Mouse (Mus musculus): ENCODE data around the gene Mettl27. TPM values are rescaled to one million over a fixed set of nuclear protein-coding genes. Genes with fewer than 3 reads are reported as not detected.

The Mettl27 gene
- polyA plus RNA-seq, 1 experiment from 2014 or later = 29.6 TPM

GRCm38 (mm10) chr5:134897596-134897995, 34.6 kb upstream of the Mettl27 start:
- Histone ChIP-seq H3K36me3 (ENCODE audit: insufficient read depth, low read length) (no peaks in the 10 kb centered on the region), H3K4me3 (ENCODE audit: low read length) (no peak overlapping the region), H3K4me2 (replicated peaks; ENCODE audit: low read depth, low read length) (no peak overlapping the region), H3K27ac (ENCODE audit: low read length) (no peak overlapping the region), H3K4me1 (ENCODE audit: insufficient read depth, low read length) (no peaks in the 10 kb centered on the region), H3K9ac (replicated peaks; ENCODE audit: low read length) (no peak overlapping the region), H3K27me3 (ENCODE audit: insufficient read depth, low read length) (no peaks in the 10 kb centered on the region), H3K9me3 (ENCODE audit: low read length) (no peaks in the 10 kb centered on the region)
- ATAC-seq (ENCODE audit: low FRiP score, low TSS enrichment) = no peak
- 60% methylated on average over 17 of the region's 17 CpGs for WGBS

- no peaks in the 10 kb centered on the region for H3K27me3 ChIP-seq (ENCODE audit: insufficient read depth, low read length)
- ATAC-seq (ENCODE audit: low FRiP score, low TSS enrichment) = peak; percentile 59; the same call in 1 of the 2 replicates
- H3K9ac ChIP-seq (replicated peaks; ENCODE audit: low read length) = no peak overlapping the region
- H3K4me3 ChIP-seq (ENCODE audit: low read length) = no peak overlapping the region
- H3K9me3 ChIP-seq (ENCODE audit: low read length) = no peaks in the 10 kb centered on the region
- no peaks in the 10 kb centered on the region for H3K36me3 ChIP-seq (ENCODE audit: insufficient read depth, low read length)
- no peak overlapping the region for H3K4me2 ChIP-seq (replicated peaks; ENCODE audit: low read depth, low read length)
- WGBS = 45% methylated on average over 12 of the region's 12 CpGs
- H3K27ac ChIP-seq (ENCODE audit: low read length) = no peak overlapping the region
- H3K4me1 ChIP-seq (ENCODE audit: insufficient read depth, low read length) = no peaks in the 10 kb centered on the region
Measured at GRCm38 (mm10) chr5:134901012-134901643, 31.0 kb upstream of the Mettl27 start.

- Histone ChIP-seq H3K9me3 (ENCODE audit: low read length) (no peaks in the 10 kb centered on the region), H3K4me1 (ENCODE audit: insufficient read depth, low read length) (no peaks in the 10 kb centered on the region), H3K27me3 (ENCODE audit: insufficient read depth, low read length) (no peaks in the 10 kb centered on the region), H3K27ac (ENCODE audit: low read length) (no peak overlapping the region), H3K9ac (replicated peaks; ENCODE audit: low read length) (no peak overlapping the region), H3K4me3 (ENCODE audit: low read length) (no peak overlapping the region), H3K4me2 (replicated peaks; ENCODE audit: low read depth, low read length) (no peak overlapping the region), H3K36me3 (ENCODE audit: insufficient read depth, low read length) (no peaks in the 10 kb centered on the region)
- no peak for ATAC-seq (ENCODE audit: low FRiP score, low TSS enrichment)
- WGBS = 74% methylated on average over 8 of the region's 8 CpGs
Measured at GRCm38 (mm10) chr5:134901644-134902027, 30.5 kb upstream of the Mettl27 start.

GRCm38 (mm10) chr5:134906633-134907032, 25.5 kb upstream of the Mettl27 start, which contains the start of gene Tmem270:
Gene Tmem270 (minus strand): TSS chr5:134906733.
- Histone ChIP-seq H3K27ac (ENCODE audit: low read length) (no peak within 1 kb of the TSS), H3K9ac (replicated peaks; ENCODE audit: low read length) (no peak within 1 kb of the TSS), H3K4me3 (ENCODE audit: low read length) (no peak within 1 kb of the TSS), H3K4me2 (replicated peaks; ENCODE audit: low read depth, low read length) (no peak within 1 kb of the TSS), H3K4me1 (ENCODE audit: insufficient read depth, low read length) (0 out of 2 replicates have a peak, but pooled peaks cover 3% of the 10 kb centered on the region), H3K27me3 (ENCODE audit: insufficient read depth, low read length) (no peaks in the 10 kb centered on the region), H3K9me3 (ENCODE audit: low read length) (no peaks in the 10 kb centered on the region), H3K36me3 (ENCODE audit: insufficient read depth, low read length) (no peaks in the 10 kb centered on the region)
- 0 out of 2 replicates have a peak, but pooled peaks have one; percentile 39 for ATAC-seq (ENCODE audit: low FRiP score, low TSS enrichment)
- WGBS = 91% methylated on average over 6 of the region's 6 CpGs

GRCm38 (mm10) chr5:134907135-134907534, 25.0 kb upstream of the Mettl27 start:
- no peaks in the 10 kb centered on the region for H3K27me3 ChIP-seq (ENCODE audit: insufficient read depth, low read length)
- ATAC-seq (ENCODE audit: low FRiP score, low TSS enrichment) = peak; percentile 74
- no peak overlapping the region for H3K4me3 ChIP-seq (ENCODE audit: low read length)
- H3K27ac ChIP-seq (ENCODE audit: low read length) = no peak overlapping the region
- H3K9me3 ChIP-seq (ENCODE audit: low read length) = no peaks in the 10 kb centered on the region
- 2% methylated on average over 13 of the region's 13 CpGs for WGBS
- no peak overlapping the region for H3K9ac ChIP-seq (replicated peaks; ENCODE audit: low read length)
- no peaks in the 10 kb centered on the region for H3K36me3 ChIP-seq (ENCODE audit: insufficient read depth, low read length)
- 0 out of 2 replicates have a peak, but pooled peaks cover 3% of the 10 kb centered on the region for H3K4me1 ChIP-seq (ENCODE audit: insufficient read depth, low read length)
- no peak overlapping the region for H3K4me2 ChIP-seq (replicated peaks; ENCODE audit: low read depth, low read length)

GRCm38 (mm10) chr5:134911901-134912300, 20.3 kb upstream of the Mettl27 start:
- Histone ChIP-seq H3K9me3 (ENCODE audit: low read length) (no peaks in the 10 kb centered on the region), H3K27ac (ENCODE audit: low read length) (no peak overlapping the region), H3K4me2 (replicated peaks; ENCODE audit: low read depth, low read length) (no peak overlapping the region), H3K4me1 (ENCODE audit: insufficient read depth, low read length) (0 out of 2 replicates have a peak, but pooled peaks cover 3% of the 10 kb centered on the region), H3K9ac (replicated peaks; ENCODE audit: low read length) (no peak overlapping the region), H3K27me3 (ENCODE audit: insufficient read depth, low read length) (no peaks in the 10 kb centered on the region), H3K36me3 (ENCODE audit: insufficient read depth, low read length) (no peaks in the 10 kb centered on the region), H3K4me3 (ENCODE audit: low read length) (no peak overlapping the region)
- WGBS = 100% methylated on average over 2 of the region's 2 CpGs
- no peak for ATAC-seq (ENCODE audit: low FRiP score, low TSS enrichment)

- WGBS = 66% methylated on average over 3 of the region's 3 CpGs
- Histone ChIP-seq H3K4me3 (ENCODE audit: low read length) (no peak overlapping the region), H3K27me3 (ENCODE audit: insufficient read depth, low read length) (no peaks in the 10 kb centered on the region), H3K27ac (ENCODE audit: low read length) (no peak overlapping the region), H3K4me2 (replicated peaks; ENCODE audit: low read depth, low read length) (no peak overlapping the region), H3K9me3 (ENCODE audit: low read length) (no peaks in the 10 kb centered on the region), H3K9ac (replicated peaks; ENCODE audit: low read length) (no peak overlapping the region), H3K36me3 (ENCODE audit: insufficient read depth, low read length) (no peaks in the 10 kb centered on the region), H3K4me1 (ENCODE audit: insufficient read depth, low read length) (no peaks in the 10 kb centered on the region)
- ATAC-seq (ENCODE audit: low FRiP score, low TSS enrichment) = no peak
Measured at GRCm38 (mm10) chr5:134913352-134913751, 18.8 kb upstream of the Mettl27 start.

GRCm38 (mm10) chr5:134913753-134914152, 18.4 kb upstream of the Mettl27 start:
- H3K27me3 ChIP-seq (ENCODE audit: insufficient read depth, low read length) = no peaks in the 10 kb centered on the region
- no peak overlapping the region for H3K27ac ChIP-seq (ENCODE audit: low read length)
- WGBS = 89% methylated on average over 4 of the region's 4 CpGs
- no peak overlapping the region for H3K9ac ChIP-seq (replicated peaks; ENCODE audit: low read length)
- no peak overlapping the region for H3K4me2 ChIP-seq (replicated peaks; ENCODE audit: low read depth, low read length)
- no peak for ATAC-seq (ENCODE audit: low FRiP score, low TSS enrichment)
- H3K4me3 ChIP-seq (ENCODE audit: low read length) = no peak overlapping the region
- no peaks in the 10 kb centered on the region for H3K4me1 ChIP-seq (ENCODE audit: insufficient read depth, low read length)
- no peaks in the 10 kb centered on the region for H3K9me3 ChIP-seq (ENCODE audit: low read length)
- H3K36me3 ChIP-seq (ENCODE audit: insufficient read depth, low read length) = no peaks in the 10 kb centered on the region

GRCm38 (mm10) chr5:134914510-134914909, 17.7 kb upstream of the Mettl27 start:
- H3K27ac ChIP-seq (ENCODE audit: low read length) = no peak overlapping the region
- WGBS = 81% methylated on average over 8 of the region's 8 CpGs
- no peaks in the 10 kb centered on the region for H3K4me1 ChIP-seq (ENCODE audit: insufficient read depth, low read length)
- no peak for ATAC-seq (ENCODE audit: low FRiP score, low TSS enrichment)
- no peaks in the 10 kb centered on the region for H3K27me3 ChIP-seq (ENCODE audit: insufficient read depth, low read length)
- no peaks in the 10 kb centered on the region for H3K36me3 ChIP-seq (ENCODE audit: insufficient read depth, low read length)
- H3K4me2 ChIP-seq (replicated peaks; ENCODE audit: low read depth, low read length) = no peak overlapping the region
- no peak overlapping the region for H3K4me3 ChIP-seq (ENCODE audit: low read length)
- no peak overlapping the region for H3K9ac ChIP-seq (replicated peaks; ENCODE audit: low read length)
- H3K9me3 ChIP-seq (ENCODE audit: low read length) = no peaks in the 10 kb centered on the region

- Histone ChIP-seq H3K4me1 (ENCODE audit: insufficient read depth, low read length) (no peaks in the 10 kb centered on the region), H3K27ac (ENCODE audit: low read length) (no peak within 1 kb of the TSS), H3K27me3 (ENCODE audit: insufficient read depth, low read length) (no peaks in the 10 kb centered on the region), H3K4me2 (replicated peaks; ENCODE audit: low read depth, low read length) (no peak within 1 kb of the TSS), H3K36me3 (ENCODE audit: insufficient read depth, low read length) (no peaks in the 10 kb centered on the region), H3K9ac (replicated peaks; ENCODE audit: low read length) (no peak within 1 kb of the TSS), H3K4me3 (ENCODE audit: low read length) (no peak within 1 kb of the TSS), H3K9me3 (ENCODE audit: low read length) (no peaks in the 10 kb centered on the region)
- no peak for ATAC-seq (ENCODE audit: low FRiP score, low TSS enrichment)
- whole genome bisulfite sequencing = 80% methylated on average over 8 of the region's 8 CpGs
Measured at GRCm38 (mm10) chr5:134915311-134915710, 16.9 kb upstream of the Mettl27 start, which contains the start of gene Cldn13. Gene Cldn13 (minus strand): TSS chr5:134915526.
